Mouse (Mus musculus) liver, embryonic 12.5 days (tissue): ENCODE results near the gene Yaf2. TPM values are rescaled to one million over a fixed set of nuclear protein-coding genes. Genes with fewer than 3 reads are reported as not detected.
"Not testable (repeated sequence)": the region's sequence is repeated elsewhere in the genome, so short reads cannot be mapped to it uniquely, and the experiment has no call there.

Experiments
- ATAC-seq: fragments of 200-750 bp; cut with Nextera tagmentation; 2 replicates; pipeline ENCODE4 v1.8.0; 2017; ENCODE audit warnings: moderate number of reproducible peaks, mild to moderate bottlenecking, moderate library complexity
- H3K27ac ChIP-seq: fragments of 300-500 bp; sonication (generic); 2 replicates; pipeline ENCODE4 v1.5.1; 2016; ENCODE audit warnings: mild to moderate bottlenecking
- H3K27me3 ChIP-seq: fragments of 300-500 bp; sonication (generic); replicated peaks from 2 replicates; pipeline ENCODE4 v1.6.1; 2016; ENCODE audit warnings: mild to moderate bottlenecking, moderate library complexity
- H3K36me3 ChIP-seq: fragments of 300-500 bp; sonication (generic); 2 replicates; pipeline ENCODE4 v1.6.1; 2016; ENCODE audit warnings: mild to moderate bottlenecking, moderate library complexity
- H3K4me1 ChIP-seq: fragments of 300-500 bp; sonication (generic); 2 replicates; pipeline ENCODE4 v1.6.1; 2016
- H3K4me2 ChIP-seq: fragments of 300-500 bp; sonication (generic); 2 replicates; pipeline ENCODE4 v1.6.1; 2016; ENCODE audit warnings: mild to moderate bottlenecking, moderate library complexity
- H3K4me3 ChIP-seq: fragments of 300-500 bp; sonication (generic); 2 replicates; pipeline ENCODE4 v1.5.1; 2016; ENCODE audit warnings: mild to moderate bottlenecking, moderate library complexity
- H3K9ac ChIP-seq: fragments of 300-500 bp; sonication (generic); 2 replicates; pipeline ENCODE4 v1.6.1; 2016; ENCODE audit warnings: mild to moderate bottlenecking, moderate library complexity
- H3K9me3 ChIP-seq: fragments of 300-500 bp; sonication (generic); replicated peaks from 2 replicates; pipeline ENCODE4 v1.6.1; 2016; ENCODE audit warnings: mild to moderate bottlenecking, moderate library complexity
- WGBS: fragments of 180-500 bp; shearing (Covaris S2); methylation state at CpG from one replicate; pipeline ENCODE4 v1.1.7; 2016; ENCODE audit not compliant: insufficient replicate concordance; 5-methylcytosine and 5-hydroxymethylcytosine counted together
- polyA plus RNA-seq: library from polyadenylated mRNA; unstranded; fragments of >200 nt; fragmentation: Nextera tagmentation; extraction: Ambion mirVana; gene quantifications from 2 replicates; pipeline ENCODE4 v1.2.1, GENCODE M21; 2016

Yaf2 gene
- polyA plus RNA-seq: 42.9 and 45.7 TPM in 2 replicates

GRCm38 (mm10) chr15:93336925-93337761 is at the start of gene Yaf2:
Gene Yaf2, minus strand, starts transcription at chr15:93336935.
- 0 out of 2 replicates have a peak, but pooled peaks cover 10% of the 10 kb centered on the region for H3K27me3 ChIP-seq
- H3K4me3 ChIP-seq: peak within 1 kb of the TSS; percentile 85
- WGBS: under 1% methylated on average over 63 of the region's 73 CpGs
- peaks cover 14% of the 10 kb centered on the region for H3K36me3 ChIP-seq
- H3K4me1 ChIP-seq: peaks cover 23% of the 10 kb centered on the region
- peak; percentile 94 for ATAC-seq
- H3K9me3 ChIP-seq: no peaks in the 10 kb centered on the region
- peak within 1 kb of the TSS; percentile 85 for H3K9ac ChIP-seq
- H3K4me2 ChIP-seq: peak within 1 kb of the TSS; percentile 91
- H3K27ac ChIP-seq: peak within 1 kb of the TSS; percentile 92

- Histone ChIP-seq H3K36me3 (peaks cover 16% of the 10 kb centered on the region), H3K27ac (no peak overlapping the region), H3K4me1 (no peaks in the 10 kb centered on the region), H3K27me3 (no peaks in the 10 kb centered on the region), H3K9ac (no peak overlapping the region), H3K9me3 (no peaks in the 10 kb centered on the region), H3K4me3 (no peak overlapping the region), H3K4me2 (no peak overlapping the region)
- no peak for ATAC-seq
- WGBS: 61% methylated on average over 5 of the region's 5 CpGs
Observed at GRCm38 (mm10) chr15:93381337-93381736, 44.6 kb upstream of the Yaf2 start.

GRCm38 (mm10) chr15:93379177-93379576 is 42.4 kb upstream of the Yaf2 start:
- H3K27ac ChIP-seq: no peak overlapping the region
- H3K36me3 ChIP-seq: no peaks in the 10 kb centered on the region
- 44% methylated on average over 3 of the region's 3 CpGs for WGBS
- H3K4me3 ChIP-seq: no peak overlapping the region
- no peaks in the 10 kb centered on the region for H3K9me3 ChIP-seq
- H3K27me3 ChIP-seq: no peaks in the 10 kb centered on the region
- H3K4me1 ChIP-seq: peaks cover 16% of the 10 kb centered on the region
- H3K4me2 ChIP-seq: no peak overlapping the region
- peak; percentile 63 for ATAC-seq
- H3K9ac ChIP-seq: no peak overlapping the region

GRCm38 (mm10) chr15:93375696-93376095 is 39.0 kb upstream of the Yaf2 start:
- Histone ChIP-seq H3K9ac (0 out of 2 replicates have a peak overlapping the region, but pooled peaks have one; percentile 7), H3K4me1 (peaks cover 36% of the 10 kb centered on the region), H3K27ac (no peak overlapping the region), H3K4me2 (no peak overlapping the region), H3K27me3 (no peaks in the 10 kb centered on the region), H3K4me3 (no peak overlapping the region), H3K9me3 (no peaks in the 10 kb centered on the region), H3K36me3 (no peaks in the 10 kb centered on the region)
- WGBS: 67% methylated on average over 5 of the region's 5 CpGs
- ATAC-seq: no peak

GRCm38 (mm10) chr15:93372525-93373119 is 35.9 kb upstream of the Yaf2 start:
- Histone ChIP-seq H3K4me2 (peak overlapping the region; percentile 45), H3K4me1 (peaks cover 36% of the 10 kb centered on the region), H3K27me3 (peaks cover 15% of the 10 kb centered on the region), H3K27ac (peak overlapping the region; percentile 89), H3K9ac (peak overlapping the region; percentile 37)
- not testable (repeated sequence) for H3K4me3 ChIP-seq, H3K36me3 ChIP-seq, H3K9me3 ChIP-seq
- peak; percentile 85 for ATAC-seq

- H3K9ac ChIP-seq: no peak overlapping the region
- H3K4me2 ChIP-seq: no peak overlapping the region
- no peaks in the 10 kb centered on the region for H3K9me3 ChIP-seq
- peak overlapping the region; percentile 89 for H3K27ac ChIP-seq
- peaks cover 36% of the 10 kb centered on the region for H3K4me1 ChIP-seq
- peaks cover 15% of the 10 kb centered on the region for H3K27me3 ChIP-seq
- H3K36me3 ChIP-seq: no peaks in the 10 kb centered on the region
- 83% methylated on average over 2 of the region's 2 CpGs for WGBS
- no peak for ATAC-seq
- H3K4me3 ChIP-seq: no peak overlapping the region
Observed at GRCm38 (mm10) chr15:93371838-93372237, 35.1 kb upstream of the Yaf2 start.

GRCm38 (mm10) chr15:93368558-93368957 is 31.8 kb upstream of the Yaf2 start:
- Histone ChIP-seq H3K27ac (no peak overlapping the region), H3K9ac (no peak overlapping the region), H3K4me1 (peaks cover 14% of the 10 kb centered on the region), H3K36me3 (no peaks in the 10 kb centered on the region), H3K4me3 (no peak overlapping the region), H3K4me2 (no peak overlapping the region), H3K9me3 (no peaks in the 10 kb centered on the region), H3K27me3 (peaks cover 15% of the 10 kb centered on the region)
- WGBS: 56% methylated on average over 9 of the region's 9 CpGs
- ATAC-seq: no peak

GRCm38 (mm10) chr15:93365561-93365960 is 28.8 kb upstream of the Yaf2 start:
- H3K9me3 ChIP-seq: no peaks in the 10 kb centered on the region
- no peaks in the 10 kb centered on the region for H3K4me1 ChIP-seq
- peaks cover 15% of the 10 kb centered on the region for H3K27me3 ChIP-seq
- H3K4me2 ChIP-seq: no peak overlapping the region
- H3K27ac ChIP-seq: no peak overlapping the region
- 83% methylated on average over 6 of the region's 6 CpGs for WGBS
- ATAC-seq: no peak
- H3K36me3 ChIP-seq: no peaks in the 10 kb centered on the region
- no peak overlapping the region for H3K9ac ChIP-seq
- no peak overlapping the region for H3K4me3 ChIP-seq

- no peaks in the 10 kb centered on the region for H3K4me1 ChIP-seq
- H3K9ac ChIP-seq: no peak overlapping the region
- WGBS: 77% methylated on average over 19 of the region's 19 CpGs
- H3K9me3 ChIP-seq: no peaks in the 10 kb centered on the region
- no peaks in the 10 kb centered on the region for H3K36me3 ChIP-seq
- H3K4me3 ChIP-seq: no peak overlapping the region
- no peak overlapping the region for H3K4me2 ChIP-seq
- no peaks in the 10 kb centered on the region; the same call in 1 of the 2 replicates for H3K27me3 ChIP-seq
- ATAC-seq: no peak
- H3K27ac ChIP-seq: no peak overlapping the region
Observed at GRCm38 (mm10) chr15:93358346-93359095, 21.8 kb upstream of the Yaf2 start.

- Histone ChIP-seq H3K27me3 (0 out of 2 replicates have a peak, but pooled peaks cover 10% of the 10 kb centered on the region), H3K4me2 (no peak overlapping the region), H3K9me3 (no peaks in the 10 kb centered on the region), H3K4me1 (peaks cover 11% of the 10 kb centered on the region), H3K9ac (no peak overlapping the region), H3K4me3 (no peak overlapping the region), H3K36me3 (no peaks in the 10 kb centered on the region), H3K27ac (no peak overlapping the region)
- ATAC-seq: no peak
- WGBS: 66% methylated on average over 10 of the region's 10 CpGs
Observed at GRCm38 (mm10) chr15:93340630-93341379, 4.1 kb upstream of the Yaf2 start.

- Histone ChIP-seq H3K4me2 (peak overlapping the region; percentile 91), H3K27ac (peak overlapping the region; percentile 92), H3K36me3 (peaks cover 14% of the 10 kb centered on the region), H3K27me3 (0 out of 2 replicates have a peak, but pooled peaks cover 10% of the 10 kb centered on the region), H3K4me1 (peaks cover 25% of the 10 kb centered on the region), H3K4me3 (peak overlapping the region; percentile 85), H3K9me3 (no peaks in the 10 kb centered on the region), H3K9ac (peak overlapping the region; percentile 85)
- WGBS: 4% methylated on average over 34 of the region's 52 CpGs
- ATAC-seq: no peak
Observed at GRCm38 (mm10) chr15:93336658-93336924, 144 bp downstream of the Yaf2 start.
